ENCODE assay signal across 9 mouse cellular contexts in genomic region chr4:106559343-106560212, GRCm38 (mm10). TPM values are rescaled to one million over a fixed set of nuclear protein-coding genes. Genes with fewer than 3 reads are reported as not detected.
A peak's percentile ranks its signal among the peaks of the same experiment; 100 is the strongest.
DNase-seq lines count a peak whose midpoint lies in the region; ATAC-seq and TF ChIP-seq lines count a peak whose summit lies in the region.
"Had no signal": no experiment of that assay in that cellular context is flagged by ENCODE, and none has a peak within 500 bp of the region (broad histone marks: within the 10 kb centered on the region; RNA-seq: fewer than 3 reads in every experiment).

No protein-coding gene starts in this region.

- H3K36me3 ChIP-seq in hindbrain, postnatal 0 days (ENCODE audit: insufficient read depth, low read length), result no peaks in the 10 kb centered on the region
- peaks cover 5% of the 10 kb centered on the region; the same call in 1 of the 2 replicates for H3K36me3 ChIP-seq in midbrain, embryonic 11.5 days (ENCODE audit: control insufficient read depth, insufficient read depth, low read length)

- H3K4me3 ChIP-seq in hindbrain, postnatal 0 days (ENCODE audit: low read length), result peak overlapping the region; percentile 89; the same call in 1 of the 2 replicates
- H3K4me3 ChIP-seq in midbrain, embryonic 11.5 days (ENCODE audit: low read depth, low read length), result peak overlapping the region; percentile 78; the same call in 1 of the 2 replicates

- ATAC-seq in hindbrain, postnatal 0 days, result no peak
- ATAC-seq in midbrain, embryonic 11.5 days (ENCODE audit: low FRiP score), result no peak

- H3K27ac ChIP-seq in hindbrain, postnatal 0 days, result 0 out of 2 replicates have a peak overlapping the region, but pooled peaks have one; percentile 83
- peak overlapping the region; percentile 69; the same call in 1 of the 2 replicates for H3K27ac ChIP-seq in midbrain, embryonic 11.5 days (ENCODE audit: low read depth, low read length)

- TF ChIP-seq CTCF in hindbrain, postnatal 0 days (IDR thresholded peaks at IDR 0.05; ENCODE audit: low read depth), result peak; percentile 19; the same call in 1 of the 2 replicates

- H3K9ac ChIP-seq in hindbrain, postnatal 0 days (replicated peaks; ENCODE audit: low read length), result no peak overlapping the region; the same call in 1 of the 2 replicates
- no peak overlapping the region for H3K9ac ChIP-seq in midbrain, embryonic 11.5 days (ENCODE audit: low read length)

- intact Hi-C loops in gastrocnemius, postnatal 36 days (cut with DNase I), result no loop called here

- H3K27me3 ChIP-seq in hindbrain, postnatal 0 days (ENCODE audit: insufficient read depth, low read length), result no peaks in the 10 kb centered on the region
- no peaks in the 10 kb centered on the region for H3K27me3 ChIP-seq in midbrain, embryonic 11.5 days (ENCODE audit: control insufficient read depth, insufficient read depth, low read length)

- peak overlapping the region; percentile 86 for H3K4me2 ChIP-seq in hindbrain, postnatal 0 days (ENCODE audit: low read depth, low read length)
- peak overlapping the region; percentile 97 for H3K4me2 ChIP-seq in midbrain, embryonic 11.5 days

- H3K9me3 ChIP-seq in hindbrain, postnatal 0 days (ENCODE audit: low read length), result no peaks in the 10 kb centered on the region
- H3K9me3 ChIP-seq in midbrain, embryonic 11.5 days (ENCODE audit: control insufficient read depth, low read length), result no peaks in the 10 kb centered on the region

- H3K4me1 ChIP-seq in hindbrain, postnatal 0 days (ENCODE audit: insufficient read depth, low read length), result peaks cover 33% of the 10 kb centered on the region
- H3K4me1 ChIP-seq in midbrain, embryonic 11.5 days (ENCODE audit: control insufficient read depth, insufficient read depth, low read length), result peaks cover 31% of the 10 kb centered on the region

- DNase-seq in embryo, embryonic 11 days, result peak; percentile 12
- DNase-seq in embryo, embryonic 10.5 days (ENCODE audit: low spot score), result no peak
- DNase-seq in brain, adult 2 months (ENCODE audit: low read depth, low spot score), result peak; percentile 59
- peak; percentile 17 for DNase-seq in hindbrain, postnatal 0 days (ENCODE audit: low spot score)
- DNase-seq in midbrain, embryonic 11.5 days (ENCODE audit: low spot score, missing footprints), result no peak
- DNase-seq in gastrocnemius, adult 18-20 months (ENCODE audit: low spot score), result no peak
- no peak for DNase-seq in gastrocnemius, postnatal 36 days
- DNase-seq in left cerebral cortex, adult 11 months (ENCODE audit: low spot score), result no peak

- 32% methylated on average over 13 of the region's 13 CpGs for WGBS in hindbrain, postnatal 0 days
- WGBS in midbrain, embryonic 11.5 days, result 36% methylated on average over 10 of the region's 13 CpGs

RNA-seq across cellular contexts. Expression of gene Dhcr24, which starts 1.3 kb away (rescaled TPM):
- 126 and 127 TPM in 2 replicates for total RNA-seq in hindbrain, postnatal 0 days (2014; rRNA removed)
- polyA plus RNA-seq in hindbrain, postnatal 0 days (2015; fragmentation: Nextera tagmentation; extraction: Ambion mirVana), result 7.5 and 8.7 TPM in 2 replicates
- 25.0 and 27.1 TPM in 2 replicates for polyA plus RNA-seq in midbrain, embryonic 11.5 days (2014; fragmentation: Nextera tagmentation; extraction: Ambion mirVana)
- 1 to 10 TPM; 3.3 to 3.4 TPM for total RNA-seq in gastrocnemius, adult 18-20 months (2021)
- total RNA-seq in gastrocnemius, postnatal 36 days (2021), result 1 to 10 TPM; 1.5 to 2.3 TPM

RNA-seq across cellular contexts. Expression of gene Lexm, which starts 57.5 kb away (rescaled TPM):
- total RNA-seq in hindbrain, postnatal 0 days (2014; rRNA removed), result 0.43 TPM in 1 of 2 replicates, not detected in the other
- not detected in 2 replicates for polyA plus RNA-seq in hindbrain, postnatal 0 days (2015; fragmentation: Nextera tagmentation; extraction: Ambion mirVana)
- polyA plus RNA-seq in midbrain, embryonic 11.5 days (2014; fragmentation: Nextera tagmentation; extraction: Ambion mirVana), result 0.18 and 0.25 TPM in 2 replicates
- total RNA-seq in gastrocnemius, adult 18-20 months (2021), result not detected
- total RNA-seq in gastrocnemius, postnatal 36 days (2021), result not detected
- polyA plus RNA-seq: C2C12 had no signal

Comparison
In these comparisons a context has a peak if more than half of its experiments do, and no peak if none do; other contexts are left out.
1. DNase-seq: peak in embryo, embryonic 11 days (single experiment), brain, adult 2 months (single experiment) and hindbrain, postnatal 0 days (single experiment); none in embryo, embryonic 10.5 days (single experiment), midbrain, embryonic 11.5 days (single experiment), gastrocnemius, adult 18-20 months (single experiment), gastrocnemius, postnatal 36 days (0 of 2) and left cerebral cortex, adult 11 months (single experiment).
2. RNA of gene Dhcr24, which starts 1.3 kb away (total RNA-seq): 126 to 127 TPM in hindbrain, postnatal 0 days; 3.3 to 3.4 TPM in gastrocnemius, adult 18-20 months and 1.5 to 2.3 TPM in gastrocnemius, postnatal 36 days; every median in the first group is over 10 times any median in the second.